Mouse (Mus musculus) CH12.LX (cell line): ENCODE results near the gene Slc1a4.

ENCODE experiments used
- CHD1 ChIP-seq: IDR thresholded peaks from 2 replicates; pipeline ENCODE4 v1.6.1; 2012; ENCODE audit warnings: low read depth, low read length, improper control_type of control experiment, inconsistent platforms
- CTCF ChIP-seq, 2 experiments: IDR thresholded peaks in 1 of 2; conservative IDR thresholded peaks in 1 of 2; 2 replicates each; pipeline ENCODE4 v1.5.1; 2011 to 2012; ENCODE audit warnings: low read depth in 2 of 2, low read length in 2 of 2, improper control_type of control experiment in 1 of 2, inconsistent platforms in 1 of 2, mild to moderate bottlenecking in 1 of 2, moderate library complexity in 1 of 2
- EP300 ChIP-seq: IDR thresholded peaks from 2 replicates; pipeline ENCODE4 v1.6.1; 2011; ENCODE audit warnings: low read length, improper control_type of control experiment
- GABPA ChIP-seq: IDR thresholded peaks from 2 replicates; pipeline ENCODE4 v1.6.1; 2012; ENCODE audit warnings: low read depth, low read length, improper control_type of control experiment, inconsistent platforms; ENCODE audit not compliant: insufficient replicate concordance
- MEF2A ChIP-seq: IDR thresholded peaks from 2 replicates; pipeline ENCODE4 v1.6.1; 2014; ENCODE audit warnings: low read depth, mild to moderate bottlenecking, inconsistent platforms, low read length, improper control_type of control experiment, borderline replicate concordance
- NELFE ChIP-seq: IDR thresholded peaks from 2 replicates; pipeline ENCODE4 v1.6.1; 2011; ENCODE audit warnings: low read depth, low read length, improper control_type of control experiment

DNA sequence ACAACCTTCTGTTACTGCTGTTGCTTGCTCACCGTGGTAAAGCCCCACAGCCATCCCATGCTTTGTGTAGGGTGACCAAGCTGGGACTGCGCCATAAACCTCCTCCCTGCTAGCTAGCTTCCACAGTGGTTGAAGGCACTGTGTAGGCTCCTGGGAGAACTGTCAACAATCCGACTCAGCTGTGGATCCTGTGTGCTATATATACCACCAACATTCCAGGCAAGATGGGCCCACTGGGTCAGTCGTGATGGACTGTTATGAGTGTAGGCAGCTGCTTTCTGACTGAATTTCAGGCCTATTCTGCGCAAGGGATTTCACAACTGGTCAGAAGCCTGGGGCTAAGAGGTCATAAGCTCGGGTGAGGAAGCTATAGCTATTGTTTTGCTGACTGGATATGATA lies 32.6 kb downstream of the Slc1a4 start:
- no peak for TF ChIP-seq CHD1
- TF ChIP-seq NELFE = no peak
- no peak for TF ChIP-seq EP300
- no peak for TF ChIP-seq GABPA
- no peak for TF ChIP-seq CTCF (conservative IDR thresholded peaks at IDR 0.05 in 1 of 2, IDR thresholded peaks at IDR 0.05 in 1 of 2; ENCODE audit: low read depth in 2 of 2, low read length in 2 of 2)
- TF ChIP-seq MEF2A = no peak
